Mouse (Mus musculus) lung, postnatal 0 days (tissue): Measurements from ENCODE around the gene Gls.

Experiments used
- CTCF ChIP-seq: IDR thresholded peaks from 2 replicates; pipeline ENCODE4 v1.5.1; 2016; ENCODE audit warnings: antibody characterized with exemption, mild to moderate bottlenecking
- EP300 ChIP-seq: IDR thresholded peaks from 2 replicates; pipeline ENCODE4 v1.6.1; 2016; ENCODE audit warnings: antibody characterized with exemption, mild to moderate bottlenecking, control low read depth

DNA sequence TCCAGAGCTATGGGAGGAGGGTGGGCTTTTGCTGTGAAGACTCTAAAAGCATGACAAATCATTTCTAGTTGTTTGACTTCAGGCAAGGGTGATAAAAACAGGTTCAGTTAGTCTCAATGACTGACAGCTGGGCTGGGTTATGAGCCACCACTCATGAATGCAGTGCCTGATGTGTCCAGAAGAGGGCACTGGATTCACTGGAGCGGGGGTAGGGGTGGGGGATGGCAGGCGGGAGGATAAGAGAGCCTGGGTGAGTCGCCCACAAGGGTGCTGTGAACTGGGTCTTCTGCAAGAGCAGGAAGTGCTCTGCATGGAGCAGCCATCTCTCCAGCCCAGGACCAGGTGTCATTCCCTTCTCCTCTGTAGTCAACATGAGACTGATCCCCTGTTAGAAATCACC, 63.0 kb downstream of the Gls start:
- TF ChIP-seq EP300 (no peak), CTCF (peak; percentile 76)
